7 mouse cellular contexts compared by ENCODE assay signal in genomic region chr6:69732866-69733265, GRCm38 (mm10).
DNase-seq lines count a peak whose midpoint lies in the region; ATAC-seq and TF ChIP-seq lines count a peak whose summit lies in the region.
"Not testable (repeated sequence)": the region's sequence is repeated elsewhere in the genome, so short reads cannot be mapped to it uniquely, and the experiment has no call there.

No protein-coding gene starts in this region.

- TF ChIP-seq POLR2A in MEL (IDR thresholded peaks at IDR 0.05; ENCODE audit: control insufficient read depth in 1 of 2, insufficient read depth in 1 of 2, low read depth in 1 of 2, low read length in 2 of 2, poor library complexity in 1 of 2) = not testable (repeated sequence)

- H3K4me1 ChIP-seq in MEL (ENCODE audit: control insufficient read depth in 1 of 2, insufficient read depth in 2 of 2, low read length in 2 of 2); hindbrain, postnatal 0 days (ENCODE audit: insufficient read depth, low read length); limb, embryonic 11.5 days (ENCODE audit: control insufficient read depth, insufficient read depth, low read length); midbrain, postnatal 0 days (ENCODE audit: insufficient read depth, low read length): not testable (repeated sequence)

- not testable (repeated sequence) for H3K27ac ChIP-seq in MEL (ENCODE audit: control insufficient read depth, low read depth, low read length); hindbrain, postnatal 0 days; limb, embryonic 11.5 days (replicated peaks; ENCODE audit: low read depth, low read length); midbrain, postnatal 0 days (ENCODE audit: low read depth, low read length)

- H3K36me3 ChIP-seq in MEL (ENCODE audit: control insufficient read depth in 1 of 2, insufficient read depth in 2 of 2, low read length in 2 of 2); hindbrain, postnatal 0 days (ENCODE audit: insufficient read depth, low read length); limb, embryonic 11.5 days (ENCODE audit: control insufficient read depth, insufficient read depth, low read length); midbrain, postnatal 0 days (ENCODE audit: insufficient read depth, low read length): not testable (repeated sequence)

- peak; percentile 60 for TF ChIP-seq RAD21 in MEL (IDR thresholded peaks at IDR 0.05; ENCODE audit: low read depth, low read length)

- peak in 2 of 3 experiments; percentile 13 to 64; a peak in 3 of 6 replicates for TF ChIP-seq CTCF in MEL (IDR thresholded peaks at IDR 0.05 in 2 of 3, conservative IDR thresholded peaks at IDR 0.05 in 1 of 3; ENCODE audit: control insufficient read depth in 1 of 3, insufficient read depth in 1 of 3, low read depth in 2 of 3, low read length in 3 of 3, poor library complexity in 1 of 3, severe bottlenecking in 1 of 3)
- peak; percentile 59 for TF ChIP-seq CTCF in hindbrain, postnatal 0 days (IDR thresholded peaks at IDR 0.05; ENCODE audit: low read depth)
- peak; percentile 58 for TF ChIP-seq CTCF in midbrain, postnatal 0 days (IDR thresholded peaks at IDR 0.05)

- not testable (repeated sequence) for H3K79me2 ChIP-seq in MEL (ENCODE audit: control insufficient read depth, insufficient read depth, low read length, poor library complexity)

- H3K27me3 ChIP-seq in MEL (ENCODE audit: control insufficient read depth in 1 of 2, insufficient read depth in 2 of 2, low read length in 2 of 2); hindbrain, postnatal 0 days (ENCODE audit: insufficient read depth, low read length); limb, embryonic 11.5 days (ENCODE audit: control insufficient read depth, insufficient read depth, low read length); midbrain, postnatal 0 days (ENCODE audit: insufficient read depth, low read length): not testable (repeated sequence)

- not testable (repeated sequence) for TF ChIP-seq EP300 in MEL (IDR thresholded peaks at IDR 0.05; ENCODE audit: low read depth in 1 of 2, low read length in 2 of 2)

- DNase-seq in MEL (ENCODE audit: low read depth, low spot score) = peak; percentile 58
- peak; percentile 3 for DNase-seq in adrenal gland, postnatal 14 days
- peak; percentile 14 for DNase-seq in embryo, embryonic 11 days
- peak; percentile 4 for DNase-seq in hindbrain, postnatal 0 days (ENCODE audit: low spot score)
- peak; percentile 22 for DNase-seq in limb, embryonic 11.5 days (ENCODE audit: low spot score)
- DNase-seq in midbrain, postnatal 0 days (ENCODE audit: low spot score) = not testable (repeated sequence)
- peak; percentile 57 to 68 for DNase-seq in spleen, postnatal 36 days (ENCODE audit: low spot score in 2 of 2)

- WGBS in hindbrain, postnatal 0 days = 44% methylated on average over 1 of the region's 1 CpGs
- 25% methylated on average over 1 of the region's 1 CpGs for WGBS in limb, embryonic 11.5 days
- WGBS in midbrain, postnatal 0 days = 40% methylated on average over 1 of the region's 1 CpGs

- H3K9ac ChIP-seq in MEL (ENCODE audit: control insufficient read depth, low read depth, low read length, poor library complexity, severe bottlenecking); hindbrain, postnatal 0 days (replicated peaks; ENCODE audit: low read length); limb, embryonic 11.5 days (ENCODE audit: low read length); midbrain, postnatal 0 days (replicated peaks; ENCODE audit: low read length, poor library complexity, severe bottlenecking): not testable (repeated sequence)

- not testable (repeated sequence) for H3K4me2 ChIP-seq in hindbrain, postnatal 0 days (ENCODE audit: low read depth, low read length); limb, embryonic 11.5 days (ENCODE audit: low read depth, severe bottlenecking); midbrain, postnatal 0 days (ENCODE audit: low read depth, low read length, poor library complexity, severe bottlenecking)

- ATAC-seq in hindbrain, postnatal 0 days; limb, embryonic 11.5 days (ENCODE audit: insufficient number of reproducible peaks, low FRiP score, low TSS enrichment, low read depth); midbrain, postnatal 0 days (ENCODE audit: low FRiP score): not testable (repeated sequence)

- not testable (repeated sequence) for H3K9me3 ChIP-seq in MEL (replicated peaks; ENCODE audit: insufficient read depth, low read length); hindbrain, postnatal 0 days (ENCODE audit: low read length); limb, embryonic 11.5 days (ENCODE audit: control insufficient read depth, low read length); midbrain, postnatal 0 days (ENCODE audit: low read length)

- H3K4me3 ChIP-seq in MEL (ENCODE audit: control insufficient read depth in 1 of 2, insufficient read depth in 1 of 2, low read depth in 2 of 2, low read length in 2 of 2); hindbrain, postnatal 0 days (ENCODE audit: low read length); limb, embryonic 11.5 days (ENCODE audit: low read depth, low read length); midbrain, postnatal 0 days (ENCODE audit: low read depth, low read length): not testable (repeated sequence)

TF ChIP-seq in MEL, 35 proteins besides CTCF, POLR2A, EP300 and RAD21:
- TF ChIP-seq SMC3 (IDR thresholded peaks at IDR 0.05; ENCODE audit: low read depth, low read length) (peak; percentile 54), ZC3H11A (IDR thresholded peaks at IDR 0.05; ENCODE audit: low read depth, low read length) (0 out of 2 replicates have a peak, but pooled peaks have one; percentile 11)
